In genomic region chr12:82946507-82946906, GRCm38 (mm10) we compare ENCODE assay signal across 8 mouse cellular contexts.
DNase-seq lines count a peak whose midpoint lies in the region; ATAC-seq and TF ChIP-seq lines count a peak whose summit lies in the region.

No protein-coding gene starts in this region.

- H3K27me3 ChIP-seq in forebrain, embryonic 10.5 days (ENCODE audit: poor library complexity, severe bottlenecking) = no peaks in the 10 kb centered on the region
- H3K27me3 ChIP-seq in forebrain, embryonic 12.5 days = no peaks in the 10 kb centered on the region
- no peaks in the 10 kb centered on the region for H3K27me3 ChIP-seq in forebrain, postnatal 0 days (ENCODE audit: insufficient read depth, low read length)
- H3K27me3 ChIP-seq in stomach, postnatal 0 days (ENCODE audit: control insufficient read depth, insufficient read depth, low read length) = no peaks in the 10 kb centered on the region

- H3K9ac ChIP-seq in forebrain, embryonic 12.5 days = no peak overlapping the region
- no peak overlapping the region for H3K9ac ChIP-seq in forebrain, postnatal 0 days
- no peak overlapping the region for H3K9ac ChIP-seq in stomach, postnatal 0 days (ENCODE audit: low read length)

- no peak for ATAC-seq in forebrain, embryonic 12.5 days (ENCODE audit: low FRiP score)
- ATAC-seq in forebrain, postnatal 0 days = peak; percentile 80
- ATAC-seq in stomach, postnatal 0 days (ENCODE audit: low FRiP score, low TSS enrichment) = no peak

- WGBS in forebrain, embryonic 10.5 days = 26% methylated on average over 5 of the region's 5 CpGs
- WGBS in forebrain, embryonic 12.5 days = 25% methylated on average over 5 of the region's 5 CpGs
- 10% methylated on average over 5 of the region's 5 CpGs for WGBS in forebrain, postnatal 0 days
- WGBS in stomach, postnatal 0 days = 12% methylated on average over 5 of the region's 5 CpGs

- no peak overlapping the region for H3K4me2 ChIP-seq in forebrain, embryonic 12.5 days
- no peak overlapping the region for H3K4me2 ChIP-seq in forebrain, postnatal 0 days (ENCODE audit: low read depth)
- H3K4me2 ChIP-seq in stomach, postnatal 0 days (replicated peaks; ENCODE audit: low read depth) = no peak overlapping the region

- H3K4me3 ChIP-seq in forebrain, embryonic 10.5 days = no peak overlapping the region
- H3K4me3 ChIP-seq in forebrain, embryonic 12.5 days (replicated peaks) = no peak overlapping the region
- H3K4me3 ChIP-seq in forebrain, postnatal 0 days (ENCODE audit: low read depth, low read length) = no peak overlapping the region
- H3K4me3 ChIP-seq in stomach, postnatal 0 days (ENCODE audit: low read depth, low read length) = no peak overlapping the region

- peaks cover 4% of the 10 kb centered on the region; the same call in 1 of the 2 replicates for H3K4me1 ChIP-seq in forebrain, embryonic 10.5 days
- no peaks in the 10 kb centered on the region for H3K4me1 ChIP-seq in forebrain, embryonic 12.5 days
- no peaks in the 10 kb centered on the region for H3K4me1 ChIP-seq in forebrain, postnatal 0 days (ENCODE audit: insufficient read depth)
- H3K4me1 ChIP-seq in stomach, postnatal 0 days (replicated peaks; ENCODE audit: control insufficient read depth, insufficient read depth) = no peaks in the 10 kb centered on the region

- H3K27ac ChIP-seq in forebrain, embryonic 10.5 days = no peak overlapping the region
- no peak overlapping the region for H3K27ac ChIP-seq in forebrain, embryonic 12.5 days
- no peak overlapping the region for H3K27ac ChIP-seq in forebrain, postnatal 0 days (ENCODE audit: low read depth, low read length)
- no peak overlapping the region for H3K27ac ChIP-seq in stomach, postnatal 0 days (replicated peaks)

- peak; percentile 55 for DNase-seq in forebrain, embryonic 10.5 days (ENCODE audit: extremely low spot score, low spot score)
- peak; percentile 64 for DNase-seq in cerebellum, adult 11 months
- peak; percentile 92 for DNase-seq in forebrain, postnatal 0 days
- DNase-seq in heart, postnatal 4 days = peak; percentile 92
- DNase-seq in left cerebral cortex, adult 11 months (ENCODE audit: low spot score) = peak; percentile 73
- peak; percentile 80 for DNase-seq in mesoderm, embryonic 11.5 days (ENCODE audit: low read depth, low spot score)
- peak; percentile 81 for DNase-seq in stomach, postnatal 0 days (ENCODE audit: low spot score)

- no peaks in the 10 kb centered on the region for H3K36me3 ChIP-seq in forebrain, embryonic 10.5 days (replicated peaks)
- no peaks in the 10 kb centered on the region for H3K36me3 ChIP-seq in forebrain, embryonic 12.5 days (replicated peaks)
- H3K36me3 ChIP-seq in forebrain, postnatal 0 days (ENCODE audit: insufficient read depth) = no peaks in the 10 kb centered on the region
- no peaks in the 10 kb centered on the region for H3K36me3 ChIP-seq in stomach, postnatal 0 days (ENCODE audit: control insufficient read depth, insufficient read depth, low read length)

- TF ChIP-seq CTCF in forebrain, postnatal 0 days (IDR thresholded peaks at IDR 0.05; ENCODE audit: low read depth) = peak; percentile 86
- peak; percentile 89 for TF ChIP-seq CTCF in stomach, postnatal 0 days (IDR thresholded peaks at IDR 0.05; ENCODE audit: low read depth)

- H3K9me3 ChIP-seq in forebrain, embryonic 10.5 days = no peaks in the 10 kb centered on the region
- no peaks in the 10 kb centered on the region for H3K9me3 ChIP-seq in forebrain, embryonic 12.5 days
- H3K9me3 ChIP-seq in forebrain, postnatal 0 days (ENCODE audit: low read length) = no peaks in the 10 kb centered on the region
- H3K9me3 ChIP-seq in stomach, postnatal 0 days (ENCODE audit: control insufficient read depth, low read length) = no peaks in the 10 kb centered on the region

- TF ChIP-seq EP300 in stomach, postnatal 0 days (optimal IDR thresholded peaks at IDR 0.05) = no peak
